Mouse (Mus musculus) left cerebral cortex, adult 11 months (tissue): ENCODE results near the gene Pdss2.
A peak's percentile ranks its signal among the peaks of the same experiment; 100 is the strongest.
"Not testable (repeated sequence)": the region's sequence is repeated elsewhere in the genome, so short reads cannot be mapped to it uniquely, and the experiment has no call there.

Experiments used
- DNase-seq: peaks from one replicate; pipeline ENCODE4 v3.0.0; 2022; ENCODE audit warnings: low spot score

Pdss2 gene

DNA sequence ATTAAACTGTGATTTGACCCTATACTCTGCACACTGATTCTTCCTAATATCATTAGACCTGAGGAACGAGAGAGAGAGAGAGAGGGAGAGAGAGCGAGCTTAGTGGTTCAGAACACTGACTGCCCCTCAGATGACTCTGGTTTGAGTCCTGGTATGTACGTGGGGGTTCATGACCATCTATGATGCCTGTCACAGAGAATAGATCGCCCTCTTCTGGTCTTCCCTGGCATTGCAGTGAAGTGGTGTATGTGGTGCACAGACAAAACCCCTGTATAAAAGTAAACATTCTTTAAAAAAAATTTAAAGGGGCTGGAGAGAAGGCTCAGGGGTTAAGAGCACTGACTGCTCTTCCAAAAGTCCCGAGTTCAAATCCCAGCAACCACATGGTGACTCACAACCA lies 157.0 kb downstream of the Pdss2 start:
- DNase-seq, result peak; percentile 35

DNA sequence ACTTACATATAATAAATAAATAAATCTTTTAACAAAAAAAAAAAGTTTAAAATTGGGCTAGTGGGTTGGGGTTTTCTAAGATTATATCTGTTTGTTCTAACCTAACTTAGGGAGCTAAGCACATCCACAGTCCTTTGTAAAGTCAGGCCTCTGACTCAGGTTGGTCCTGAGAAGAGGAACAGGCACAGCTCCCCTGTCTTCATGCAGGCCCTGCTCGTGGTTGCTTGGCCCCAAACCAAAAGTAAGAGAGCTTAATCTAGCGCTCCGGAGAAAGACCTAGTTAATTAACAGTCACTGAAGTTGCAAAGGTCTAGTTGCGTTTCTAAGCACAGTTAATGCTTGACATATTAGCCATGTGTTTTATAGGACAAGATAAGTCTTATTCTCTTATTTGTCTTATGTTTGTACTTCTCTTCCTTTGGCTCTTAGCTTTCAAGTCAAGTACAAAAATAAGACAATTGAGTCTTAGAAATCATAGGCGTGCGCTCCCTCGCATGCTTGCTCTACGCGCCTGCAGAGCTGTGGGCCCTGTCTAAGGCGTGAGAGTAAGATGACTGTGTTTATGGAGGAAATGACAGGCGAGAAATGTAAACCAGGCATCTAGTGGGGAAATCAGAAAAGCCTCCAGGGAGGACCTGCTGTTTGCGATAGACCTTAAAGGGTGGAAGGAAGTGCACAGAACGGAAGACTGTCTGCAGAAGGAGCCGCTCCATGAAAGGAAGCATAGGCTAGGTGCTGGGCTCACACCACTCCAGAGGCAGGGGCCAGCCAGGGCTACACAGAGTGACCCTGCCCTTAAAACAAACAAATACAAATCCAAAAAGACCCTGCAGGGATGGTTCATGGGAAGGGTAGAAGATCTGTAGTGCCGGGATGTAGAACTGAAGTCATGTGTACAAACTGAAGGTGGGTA lies 157.7 kb downstream of the Pdss2 start:
- DNase-seq, result no peak

DNA sequence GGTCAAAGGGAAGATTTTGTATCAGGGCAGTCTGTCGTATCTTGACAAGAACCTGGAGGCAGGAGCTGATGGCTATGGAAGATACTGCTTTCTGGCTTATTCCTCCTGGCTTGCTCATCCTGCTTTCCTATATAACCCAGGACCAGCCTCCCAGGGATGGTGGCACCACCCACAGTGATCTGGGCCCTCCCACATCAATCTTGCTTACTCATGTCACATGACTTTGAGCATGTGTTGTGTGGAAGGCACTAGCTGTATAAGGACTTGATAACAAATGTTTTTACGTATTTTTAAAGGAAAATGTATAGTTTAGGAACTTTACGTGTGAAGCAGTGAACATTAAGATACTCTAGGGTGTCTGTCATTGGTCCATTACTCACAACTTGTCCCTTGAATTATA lies 161.4 kb downstream of the Pdss2 start:
- no peak for DNase-seq

DNA sequence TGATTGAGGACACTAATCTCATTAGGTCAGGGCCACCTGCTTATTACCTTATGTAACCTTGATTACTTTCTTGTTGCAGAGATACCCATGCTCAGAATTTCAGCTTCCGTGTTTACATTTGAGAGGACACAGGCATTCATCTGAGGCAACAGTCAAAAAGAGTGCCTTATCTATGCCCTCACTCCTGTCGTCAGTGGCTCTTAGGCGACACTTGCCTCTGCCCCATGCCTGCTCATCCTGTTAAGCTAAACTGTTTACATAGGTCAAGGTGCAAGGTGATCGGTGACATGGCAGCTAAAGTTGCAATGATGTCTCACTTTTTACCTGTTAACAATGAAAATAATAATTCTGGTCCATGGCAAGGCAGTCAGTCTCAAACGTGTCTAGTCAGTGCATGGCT lies 163.3 kb downstream of the Pdss2 start:
- no peak for DNase-seq

- no peak for DNase-seq
Measured at GRCm38 (mm10) chr10:43392921-43393320, 171.6 kb downstream of the Pdss2 start.

- DNase-seq, result no peak
Measured at GRCm38 (mm10) chr10:43393818-43394217, 172.5 kb downstream of the Pdss2 start.

DNA sequence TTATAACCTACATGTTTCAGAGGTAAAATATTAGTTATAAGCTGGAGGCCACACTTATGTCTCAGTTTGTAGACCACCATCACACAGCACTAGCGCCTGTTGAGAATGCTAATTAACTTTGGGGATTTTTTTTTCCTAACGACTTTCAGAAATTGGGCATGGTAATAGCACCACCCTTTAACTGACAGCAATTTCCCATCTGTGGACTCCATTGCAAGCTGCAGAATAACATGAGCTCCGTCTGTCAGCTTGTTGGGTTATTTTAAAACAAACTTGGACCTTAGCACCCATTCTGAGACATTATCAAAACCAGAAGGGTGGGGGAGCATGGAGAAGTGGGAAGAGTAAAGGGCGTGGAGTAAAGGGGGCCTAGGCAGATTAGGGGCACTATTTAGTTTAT lies 174.5 kb downstream of the Pdss2 start:
- DNase-seq, result no peak

GRCm38 (mm10) chr10:43399596-43400316 lies 178.5 kb downstream of the Pdss2 start:
- DNase-seq, result no peak

DNA sequence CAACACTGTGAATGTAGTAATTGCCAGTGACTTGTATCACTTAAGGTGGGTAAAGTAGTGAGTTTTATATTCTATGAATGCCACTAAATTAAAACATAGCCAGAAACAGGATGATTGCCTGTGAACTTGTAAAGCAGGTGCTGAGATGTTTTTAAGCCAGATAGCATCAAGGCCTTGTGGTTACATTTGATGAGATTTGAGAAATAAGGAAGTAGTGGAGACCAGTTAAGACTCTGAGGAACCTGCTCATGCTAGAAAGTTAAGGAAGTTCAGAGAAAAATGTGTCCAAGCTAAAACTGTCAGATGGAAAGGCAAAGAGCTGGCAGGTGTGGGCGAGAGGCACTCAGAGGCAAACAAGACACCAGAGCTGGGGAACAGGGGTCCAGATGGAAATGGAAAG lies 184.8 kb downstream of the Pdss2 start:
- no peak for DNase-seq

DNA sequence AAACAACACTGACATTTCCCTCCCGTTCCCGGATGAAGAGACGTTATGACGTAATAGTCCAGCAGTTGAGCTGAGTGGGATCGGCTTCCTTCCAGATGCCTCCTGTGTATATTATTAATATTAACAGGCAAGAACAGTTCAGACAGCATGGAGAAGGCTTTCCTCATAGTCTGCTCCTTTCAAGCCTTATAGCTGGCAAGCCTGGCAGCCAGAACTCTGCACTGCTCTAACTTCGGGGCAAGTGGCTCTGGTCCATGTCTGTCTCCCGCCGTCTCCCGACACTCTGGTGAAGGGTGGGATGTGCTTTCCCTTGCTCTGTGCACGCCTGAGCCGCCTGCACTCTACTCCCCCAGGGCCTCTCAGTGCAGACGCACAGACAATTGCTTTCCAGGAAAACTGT lies 185.6 kb downstream of the Pdss2 start:
- no peak for DNase-seq

- no peak for DNase-seq
Measured at GRCm38 (mm10) chr10:43409506-43410230, 188.4 kb downstream of the Pdss2 start.

- DNase-seq, result not testable (repeated sequence)
Measured at GRCm38 (mm10) chr10:43411164-43411563, 189.9 kb downstream of the Pdss2 start.

GRCm38 (mm10) chr10:43417346-43417745 lies 196.1 kb downstream of the Pdss2 start:
- DNase-seq, result no peak

DNA sequence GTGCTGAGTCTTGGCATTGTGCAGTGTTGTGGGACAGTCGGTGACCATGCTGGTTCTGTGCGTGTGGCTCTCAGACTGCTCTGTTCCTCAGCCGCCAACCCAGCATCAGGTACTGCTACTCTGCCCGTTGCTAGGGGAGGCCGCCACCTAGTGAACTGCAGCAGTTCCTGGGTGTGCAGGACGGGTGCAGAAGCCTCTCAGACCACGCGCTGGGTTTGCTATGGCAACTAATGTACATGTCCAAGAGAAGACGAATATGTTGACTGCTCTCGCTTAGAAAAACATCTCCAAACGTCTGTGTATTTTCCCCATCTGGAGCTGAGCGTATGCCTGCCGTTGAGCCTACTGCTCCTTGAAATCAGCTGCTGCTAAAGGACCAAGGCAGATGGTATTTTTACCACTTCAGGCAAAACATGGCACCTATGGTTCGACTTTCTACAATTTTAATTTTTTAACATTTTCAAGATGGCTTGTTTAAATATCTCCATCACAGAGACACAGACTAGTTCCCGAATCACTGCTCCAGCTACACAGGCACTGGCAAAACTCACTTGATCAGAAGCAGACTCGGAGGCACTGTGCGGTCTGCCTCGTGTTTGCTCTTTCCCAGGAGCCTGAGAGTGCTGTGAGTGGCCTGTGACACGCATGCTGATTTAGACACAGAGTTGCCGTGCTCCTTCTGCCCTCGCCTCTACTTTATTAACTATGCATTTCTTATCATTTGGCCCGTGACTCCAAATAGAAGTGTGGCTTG lies 199.6 kb downstream of the Pdss2 start:
- DNase-seq, result no peak

- no peak for DNase-seq
Measured at GRCm38 (mm10) chr10:43422061-43422770, 200.9 kb downstream of the Pdss2 start.

DNA sequence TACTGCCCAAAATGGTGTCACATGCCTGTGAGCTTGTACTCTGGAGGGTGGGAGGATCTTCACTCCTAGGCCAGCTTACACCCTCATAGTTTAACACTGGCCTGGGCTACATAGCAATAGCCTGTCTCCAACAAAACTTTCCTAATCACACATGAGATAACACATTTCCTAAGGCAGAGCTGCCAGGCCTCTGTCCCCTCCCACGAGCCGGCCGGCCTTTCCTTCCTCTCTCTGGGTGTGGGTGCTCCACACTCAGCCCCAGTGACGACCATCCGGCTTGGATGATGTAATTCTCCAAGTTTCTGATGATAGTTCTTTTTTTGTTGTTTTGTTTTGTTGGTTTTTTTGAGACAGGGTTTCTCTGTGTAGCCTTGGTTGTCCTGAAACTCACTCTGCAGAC lies 203.3 kb downstream of the Pdss2 start:
- no peak for DNase-seq

- DNase-seq, result no peak
Measured at GRCm38 (mm10) chr10:43430606-43431005, 209.3 kb downstream of the Pdss2 start.

GRCm38 (mm10) chr10:43434326-43434725 lies 213.0 kb downstream of the Pdss2 start:
- DNase-seq, result no peak

GRCm38 (mm10) chr10:43435757-43436156 lies 214.5 kb downstream of the Pdss2 start:
- no peak for DNase-seq

DNA sequence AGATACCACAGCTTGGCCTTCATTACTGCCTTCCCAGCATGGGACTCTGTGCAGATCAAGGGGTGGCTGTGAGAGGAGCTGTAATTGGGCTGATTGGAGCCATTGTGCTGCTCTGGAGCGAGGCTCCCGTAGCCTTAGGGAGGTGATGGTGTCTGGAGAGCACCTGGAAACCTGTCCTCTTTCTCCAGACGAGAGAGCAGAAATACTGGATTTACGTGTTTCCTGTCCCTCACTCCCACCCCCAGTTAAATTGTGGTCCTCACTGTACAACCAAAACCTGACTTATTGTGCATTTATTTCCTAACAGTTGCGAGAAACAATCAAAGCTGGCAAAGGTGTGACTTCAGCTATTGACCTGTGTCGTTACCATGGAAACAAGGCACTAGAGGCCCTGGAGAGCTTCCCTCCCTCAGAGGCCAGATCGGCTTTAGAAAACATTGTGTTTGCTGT lies 218.2 kb downstream of the Pdss2 start:
- no peak for DNase-seq

DNA sequence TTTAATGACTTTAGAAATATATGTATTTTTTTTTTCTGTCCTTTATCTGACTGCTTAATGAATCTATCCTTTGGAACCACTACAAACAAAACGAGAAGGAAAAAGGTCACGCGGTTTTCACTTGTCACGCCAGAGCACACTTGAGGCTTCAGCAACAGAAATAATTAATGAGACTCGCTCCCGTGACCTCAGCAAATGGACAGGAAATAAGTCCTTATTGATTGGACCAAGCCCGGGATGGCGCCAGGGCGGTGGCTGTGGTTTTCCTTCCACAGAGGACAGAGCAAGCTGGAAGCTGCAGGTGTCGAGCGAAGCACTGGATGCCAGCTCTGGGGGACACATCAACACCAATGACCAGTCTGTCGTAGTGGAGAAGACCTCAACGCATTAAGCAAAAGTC lies 218.8 kb downstream of the Pdss2 start:
- no peak for DNase-seq
